Mouse (Mus musculus): Measurements from ENCODE around the gene Arvcf. TPM values are rescaled to one million over a fixed set of nuclear protein-coding genes. Genes with fewer than 3 reads are reported as not detected.

The Arvcf gene
- polyA plus RNA-seq, 1 experiment: 169 TPM

DNA sequence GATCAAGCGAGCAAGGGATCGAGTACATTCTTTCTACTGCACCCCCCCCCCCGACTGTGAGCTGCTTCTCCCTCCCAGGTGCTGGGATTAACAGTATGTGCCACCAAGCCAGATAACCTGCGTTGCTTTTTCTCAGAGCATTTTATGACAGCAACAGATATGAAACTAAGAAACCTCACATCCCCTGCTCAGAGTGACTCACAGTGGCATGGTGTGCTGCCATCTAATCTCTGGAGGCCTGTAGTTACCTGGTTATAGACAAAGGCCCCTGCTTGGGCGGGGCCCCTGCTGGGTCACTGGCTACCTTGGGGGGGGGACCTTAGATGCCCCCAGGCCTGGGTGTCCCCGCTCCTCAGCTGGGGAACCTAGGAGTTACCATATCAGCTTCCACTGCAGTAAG is 10.0 kb downstream of the Arvcf start:
- no peak for DNase-seq (ENCODE audit: low read depth)
- TF ChIP-seq CTCF (IDR thresholded peaks at IDR 0.05; ENCODE audit: borderline replicate concordance, extremely low read depth, insufficient read depth, insufficient read length): no peak
- TF ChIP-seq POLR2A (IDR thresholded peaks at IDR 0.05; ENCODE audit: borderline replicate concordance, extremely low read depth, insufficient read depth, insufficient read length, poor library complexity, severe bottlenecking): no peak

DNA sequence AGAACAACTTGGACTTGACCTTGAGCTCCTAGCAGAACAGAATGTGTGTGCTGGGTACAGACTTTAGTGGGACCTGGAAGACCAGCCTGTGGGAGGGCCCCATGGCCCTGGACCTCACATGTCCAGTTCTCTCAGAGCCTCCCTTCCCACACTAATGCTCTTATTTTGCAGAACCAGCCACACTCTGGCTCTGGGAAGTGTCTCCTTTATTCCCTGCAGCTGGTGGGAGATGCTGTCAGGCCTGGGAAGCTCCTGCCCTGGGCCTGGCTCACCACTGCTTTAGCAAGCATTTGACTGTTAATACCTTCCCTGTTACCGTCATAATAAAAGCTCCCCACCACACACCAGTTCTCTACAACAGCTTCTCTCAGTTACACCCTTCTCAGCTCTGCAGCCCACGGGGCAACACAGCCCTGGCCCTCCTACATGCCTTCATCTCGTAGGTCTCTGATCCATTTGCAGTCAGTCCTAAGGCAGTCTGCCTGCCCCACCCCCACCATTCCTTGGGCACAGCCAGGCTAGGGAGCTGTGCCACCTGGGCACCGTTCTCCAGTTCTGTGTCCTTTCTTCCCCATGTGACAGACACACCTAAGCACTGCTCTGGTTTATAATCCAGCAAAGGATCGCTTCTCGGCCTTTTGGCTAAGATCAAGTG is 12.3 kb downstream of the Arvcf start:
- no peak for DNase-seq (ENCODE audit: low read depth)
- no peak for TF ChIP-seq CTCF (IDR thresholded peaks at IDR 0.05; ENCODE audit: borderline replicate concordance, extremely low read depth, insufficient read depth, insufficient read length)
- TF ChIP-seq POLR2A (IDR thresholded peaks at IDR 0.05; ENCODE audit: borderline replicate concordance, extremely low read depth, insufficient read depth, insufficient read length, poor library complexity, severe bottlenecking): no peak

DNA sequence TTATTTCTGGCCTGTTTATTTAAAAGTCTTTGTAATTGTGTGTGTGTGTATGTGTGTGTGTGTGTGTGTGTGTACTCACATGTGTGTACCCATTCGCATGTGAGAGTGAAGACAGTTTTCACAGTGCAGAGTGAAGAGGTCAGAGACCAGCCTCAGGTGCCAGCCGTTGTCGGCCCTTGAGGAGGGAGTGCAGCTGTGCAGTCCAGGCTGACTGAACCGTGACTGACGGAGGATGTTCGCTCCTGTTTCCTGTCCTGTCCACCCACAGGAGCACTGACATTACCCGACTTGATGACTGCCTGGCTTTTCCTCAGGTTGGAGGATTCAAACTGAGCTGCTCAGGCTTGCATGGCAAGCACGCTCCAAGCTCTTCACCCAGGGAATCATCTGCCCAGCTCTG is 15.0 kb downstream of the Arvcf start:
- DNase-seq (ENCODE audit: low read depth): no peak
- no peak for TF ChIP-seq CTCF (IDR thresholded peaks at IDR 0.05; ENCODE audit: borderline replicate concordance, extremely low read depth, insufficient read depth, insufficient read length)
- no peak for TF ChIP-seq POLR2A (IDR thresholded peaks at IDR 0.05; ENCODE audit: borderline replicate concordance, extremely low read depth, insufficient read depth, insufficient read length, poor library complexity, severe bottlenecking)

DNA sequence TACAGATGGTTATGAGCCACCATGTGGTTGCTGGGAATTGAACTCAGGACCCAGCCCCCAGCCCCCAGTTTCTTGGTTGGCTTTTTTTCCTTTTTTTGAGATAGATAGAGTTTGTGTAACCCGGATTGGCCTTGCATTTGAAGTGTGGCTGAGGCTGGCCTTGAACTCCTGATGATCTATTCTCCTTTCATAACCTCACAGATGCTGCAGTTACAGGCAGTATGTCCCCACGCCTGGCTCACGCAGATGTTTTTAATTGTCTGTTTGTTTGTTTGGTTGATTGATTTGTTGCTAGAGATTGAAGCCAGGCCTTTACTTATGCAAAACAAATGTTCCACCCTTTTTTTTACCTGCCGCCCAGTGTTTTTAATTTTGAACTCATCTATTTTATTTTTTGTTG is 18.9 kb downstream of the Arvcf start:
- DNase-seq (ENCODE audit: low read depth): no peak
- TF ChIP-seq CTCF (IDR thresholded peaks at IDR 0.05; ENCODE audit: borderline replicate concordance, extremely low read depth, insufficient read depth, insufficient read length) (no peak), POLR2A (IDR thresholded peaks at IDR 0.05; ENCODE audit: borderline replicate concordance, extremely low read depth, insufficient read depth, insufficient read length, poor library complexity, severe bottlenecking) (no peak)

DNA sequence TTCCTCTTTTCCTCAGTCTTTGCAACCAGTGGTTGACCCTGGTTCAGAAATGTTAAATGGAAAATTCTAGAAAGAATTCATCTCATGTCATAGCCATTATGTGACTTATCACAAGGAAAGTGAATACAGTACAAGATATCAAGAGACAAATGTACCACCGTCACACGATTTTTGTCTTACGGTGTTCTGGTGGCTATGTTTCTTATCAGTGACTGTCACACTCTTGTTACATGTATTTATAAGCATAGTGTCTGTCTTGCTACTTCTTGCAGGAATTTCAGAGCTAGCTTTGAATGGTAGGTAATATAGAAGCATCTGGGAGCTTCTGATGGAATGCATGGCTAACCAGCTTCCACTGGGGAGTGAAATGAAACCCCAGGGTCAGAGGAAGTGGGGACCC is 22.2 kb downstream of the Arvcf start:
- TF ChIP-seq POLR2A (IDR thresholded peaks at IDR 0.05; ENCODE audit: borderline replicate concordance, extremely low read depth, insufficient read depth, insufficient read length, poor library complexity, severe bottlenecking) (no peak), CTCF (IDR thresholded peaks at IDR 0.05; ENCODE audit: borderline replicate concordance, extremely low read depth, insufficient read depth, insufficient read length) (no peak)
- DNase-seq (ENCODE audit: low read depth): no peak

DNA sequence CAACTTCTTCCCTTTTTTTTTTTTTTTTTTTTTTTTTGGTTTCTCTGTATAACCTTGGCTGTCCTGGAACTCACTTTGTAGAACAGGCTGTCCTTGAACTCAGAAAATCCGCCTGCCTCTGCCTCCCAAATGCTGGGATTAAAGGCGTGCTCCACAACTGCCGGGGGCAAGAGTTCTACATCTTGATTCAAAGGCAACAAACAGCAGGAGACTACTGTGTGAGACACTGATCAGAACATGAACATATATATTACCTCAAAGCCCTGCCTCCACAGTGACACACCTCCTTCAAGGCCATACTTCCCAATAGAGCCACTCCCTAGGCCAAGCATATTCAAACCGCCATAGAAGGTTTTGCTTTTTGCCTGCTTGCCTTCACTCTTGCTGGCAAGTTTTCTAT is 25.6 kb downstream of the Arvcf start:
- DNase-seq (ENCODE audit: low read depth): no peak
- TF ChIP-seq CTCF (IDR thresholded peaks at IDR 0.05; ENCODE audit: borderline replicate concordance, extremely low read depth, insufficient read depth, insufficient read length) (no peak), POLR2A (IDR thresholded peaks at IDR 0.05; ENCODE audit: borderline replicate concordance, extremely low read depth, insufficient read depth, insufficient read length, poor library complexity, severe bottlenecking) (no peak)

DNA sequence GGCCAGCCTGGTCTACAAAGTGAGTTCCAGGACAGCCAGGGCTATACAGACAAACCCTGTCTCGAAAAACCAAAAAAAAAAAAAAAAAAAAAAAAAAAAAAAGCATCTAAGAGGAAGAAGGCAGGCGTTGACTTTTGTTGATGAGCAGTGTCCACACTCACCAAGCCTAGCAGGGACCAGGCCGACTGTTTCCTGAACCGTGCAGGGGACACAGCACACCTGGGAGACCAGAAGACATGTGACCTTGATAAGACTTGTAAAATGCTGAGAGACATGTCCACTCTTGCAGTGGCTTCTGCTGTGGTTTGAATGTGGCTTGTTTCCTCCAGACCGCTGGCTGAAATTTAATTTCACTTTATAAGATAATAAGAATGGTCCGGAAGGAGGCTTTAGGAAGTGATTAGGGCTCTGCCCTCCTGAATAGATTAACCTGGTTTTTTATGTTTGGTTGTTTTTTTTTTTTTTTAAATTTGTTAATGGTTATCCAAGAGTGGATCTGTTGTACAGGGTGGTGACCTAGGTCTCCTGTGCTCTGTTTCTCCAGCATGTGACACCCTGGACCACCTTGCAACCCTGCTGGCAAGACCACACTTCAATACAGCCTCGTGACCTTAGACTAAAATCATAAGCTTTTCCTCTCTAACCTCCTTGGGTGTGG is 28.4 kb downstream of the Arvcf start:
- no peak for TF ChIP-seq POLR2A (IDR thresholded peaks at IDR 0.05; ENCODE audit: borderline replicate concordance, extremely low read depth, insufficient read depth, insufficient read length, poor library complexity, severe bottlenecking)
- DNase-seq (ENCODE audit: low read depth): no peak

DNA sequence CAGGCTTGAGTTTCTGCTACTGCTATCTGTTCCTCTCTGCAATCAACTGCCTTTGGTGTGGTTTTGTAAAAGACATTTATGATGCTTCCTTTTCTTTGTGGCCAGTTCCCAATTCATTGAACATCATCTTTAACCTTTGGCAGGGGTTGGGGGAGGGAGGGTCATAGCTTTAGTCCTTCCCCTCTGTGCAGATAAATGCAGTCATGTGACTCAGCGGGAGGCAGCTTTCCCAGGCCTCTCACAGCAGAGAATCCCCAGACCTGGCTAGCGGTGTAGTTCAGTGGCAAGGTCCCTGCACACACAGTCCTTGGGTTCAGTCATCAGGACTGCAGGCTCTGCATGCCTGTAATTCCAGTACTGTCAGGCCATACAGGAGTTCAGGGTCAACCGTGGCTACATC is 29.2 kb downstream of the Arvcf start:
- no peak for DNase-seq (ENCODE audit: low read depth)
- TF ChIP-seq POLR2A (IDR thresholded peaks at IDR 0.05; ENCODE audit: borderline replicate concordance, extremely low read depth, insufficient read depth, insufficient read length, poor library complexity, severe bottlenecking) (no peak), CTCF (IDR thresholded peaks at IDR 0.05; ENCODE audit: borderline replicate concordance, extremely low read depth, insufficient read depth, insufficient read length) (no peak)

DNA sequence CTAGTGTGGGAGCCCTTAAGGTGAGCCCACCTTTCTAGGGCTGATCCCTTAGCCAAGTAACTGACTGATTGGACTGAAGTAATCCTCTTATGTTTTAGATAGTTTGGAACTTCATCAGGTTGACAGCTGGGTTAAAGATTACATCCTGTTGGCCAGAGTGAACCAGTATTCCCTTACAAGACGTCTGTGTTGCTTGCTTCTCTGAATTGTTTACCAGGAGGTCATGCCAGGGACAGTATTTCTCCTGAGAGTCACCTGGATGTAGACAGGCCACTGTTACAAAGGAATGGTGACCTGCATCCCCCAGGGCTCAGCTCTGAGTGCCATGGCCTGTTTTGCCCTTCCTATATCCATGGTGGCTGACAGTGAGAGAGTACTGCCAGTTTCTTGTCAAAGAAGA is 30.5 kb downstream of the Arvcf start:
- no peak for DNase-seq (ENCODE audit: low read depth)

DNA sequence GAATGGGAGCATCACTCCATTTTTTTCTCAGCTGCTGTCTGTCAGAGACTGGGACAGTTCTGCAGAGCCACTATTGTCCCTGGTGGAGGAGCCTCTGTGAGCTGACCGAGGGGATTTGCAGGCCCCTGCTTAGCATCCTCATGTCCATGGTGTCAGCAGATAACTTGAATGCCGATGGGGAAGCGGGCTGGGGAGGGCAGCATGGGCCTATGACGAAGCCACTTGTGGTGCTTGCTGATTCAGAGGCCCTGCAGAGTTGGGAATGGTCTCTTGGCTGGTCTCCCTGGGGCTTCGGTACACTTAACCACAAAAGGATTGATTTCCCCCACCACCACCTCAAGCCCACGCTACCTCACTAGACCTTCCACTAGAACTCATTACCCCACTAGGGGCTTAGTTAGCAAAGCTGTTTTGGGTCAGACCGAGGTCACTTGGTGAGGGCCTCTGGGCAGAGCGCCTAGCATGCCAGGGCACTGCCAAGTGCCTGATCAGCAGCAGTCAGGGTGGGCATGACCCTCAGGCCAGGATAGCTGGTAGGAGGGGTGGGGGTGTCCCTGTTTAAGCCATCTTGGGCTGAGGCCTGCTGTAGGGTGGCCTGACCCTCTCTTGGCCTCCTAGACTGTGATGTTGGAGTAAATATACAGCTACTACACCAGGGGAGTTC is 31.5 kb downstream of the Arvcf start:
- TF ChIP-seq POLR2A (IDR thresholded peaks at IDR 0.05; ENCODE audit: borderline replicate concordance, extremely low read depth, insufficient read depth, insufficient read length, poor library complexity, severe bottlenecking): no peak
- no peak for TF ChIP-seq CTCF (IDR thresholded peaks at IDR 0.05; ENCODE audit: borderline replicate concordance, extremely low read depth, insufficient read depth, insufficient read length)
- DNase-seq (ENCODE audit: low read depth): peak; percentile 42

More for the DNA sequence above, 30.5 kb downstream of the Arvcf start:
- no peak for TF ChIP-seq POLR2A (IDR thresholded peaks at IDR 0.05; ENCODE audit: borderline replicate concordance, extremely low read depth, insufficient read depth, insufficient read length, poor library complexity, severe bottlenecking)
- TF ChIP-seq CTCF (IDR thresholded peaks at IDR 0.05; ENCODE audit: borderline replicate concordance, extremely low read depth, insufficient read depth, insufficient read length): no peak

DNA sequence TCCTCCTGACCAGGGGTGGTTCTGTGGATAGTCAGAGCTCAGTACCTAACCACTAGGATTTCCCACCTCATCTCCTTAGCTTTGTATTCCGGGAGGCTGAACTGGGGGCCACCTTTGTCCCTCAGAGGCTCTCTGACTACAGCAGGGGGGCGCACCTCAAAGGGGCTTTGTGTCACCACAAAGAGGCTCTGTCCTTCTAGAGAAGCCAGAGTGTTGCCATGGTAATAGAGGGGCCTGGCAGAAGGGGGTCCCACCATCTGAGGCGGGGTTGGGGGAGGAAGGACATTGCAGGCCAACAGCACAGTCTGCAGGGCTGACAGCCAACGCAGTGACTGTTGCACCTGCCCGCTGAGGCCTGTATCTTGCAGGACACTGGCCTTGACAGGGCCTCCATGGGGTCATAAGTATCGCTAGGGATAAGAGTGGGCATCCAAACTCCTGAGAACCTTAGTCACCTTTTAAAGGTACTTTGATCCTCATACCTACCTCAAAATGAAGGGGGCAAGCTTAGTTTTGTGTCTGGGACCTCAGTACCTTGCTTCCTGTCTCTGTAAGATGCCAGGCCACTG is 32.6 kb downstream of the Arvcf start:
- peak; percentile 96 for DNase-seq (ENCODE audit: low read depth)
- TF ChIP-seq CTCF (IDR thresholded peaks at IDR 0.05; ENCODE audit: borderline replicate concordance, extremely low read depth, insufficient read depth, insufficient read length): no peak
- no peak for TF ChIP-seq POLR2A (IDR thresholded peaks at IDR 0.05; ENCODE audit: borderline replicate concordance, extremely low read depth, insufficient read depth, insufficient read length, poor library complexity, severe bottlenecking)
